Mouse (Mus musculus): ENCODE results near the gene Trim47. TPM values are rescaled to one million over a fixed set of nuclear protein-coding genes. Genes with fewer than 3 reads are reported as not detected.
A peak's percentile ranks its signal among the peaks of the same experiment; 100 is the strongest.

Trim47 gene
- total RNA-seq, 2 experiments from 2014 or later, result 7.9 to 14.5 TPM

DNA sequence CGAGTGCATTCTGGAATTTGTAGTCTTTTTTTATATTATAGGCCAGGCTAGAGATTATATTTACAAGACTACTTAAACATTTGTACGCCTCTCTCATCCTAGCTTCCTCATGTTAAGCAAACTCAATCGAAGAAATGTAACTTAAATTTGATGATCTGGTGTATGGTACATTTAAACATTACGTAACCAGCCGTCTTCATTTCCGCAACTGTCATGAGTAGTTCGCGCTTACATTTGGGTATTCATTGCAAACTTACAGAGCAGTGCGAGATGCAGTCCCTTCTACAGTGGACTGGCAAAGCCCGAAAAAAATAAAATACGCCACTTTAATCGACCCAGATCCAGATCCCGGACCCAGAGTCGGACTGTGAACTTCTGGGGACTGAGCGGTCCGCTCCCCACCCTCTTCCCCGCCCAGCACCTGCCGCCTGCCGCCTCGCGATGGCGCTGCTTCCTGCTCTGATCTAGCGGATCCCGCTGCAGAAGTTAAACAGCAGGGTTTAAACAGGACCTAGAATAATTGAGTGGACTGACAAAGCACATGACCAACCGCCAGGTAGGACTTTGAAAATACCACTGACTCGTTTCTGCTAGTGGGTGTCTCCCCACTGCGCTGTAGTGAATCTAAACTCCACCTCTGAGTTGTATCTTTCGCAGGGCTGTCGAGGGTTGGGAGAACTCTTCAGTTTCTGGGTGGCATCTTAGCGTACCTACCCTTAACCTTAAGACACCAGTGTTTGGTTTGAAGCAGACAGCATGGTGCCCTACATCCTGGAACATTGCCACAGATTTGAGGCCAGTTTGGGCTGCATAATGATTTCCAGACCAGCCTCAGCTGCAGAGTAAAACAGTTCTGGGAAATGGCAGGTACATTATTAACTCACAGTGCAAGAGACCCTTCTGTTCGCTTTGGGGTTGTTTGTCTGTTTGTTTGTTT lies 39.5 kb downstream of the Trim47 start:
- DNase-seq, result peak; percentile 88

DNA sequence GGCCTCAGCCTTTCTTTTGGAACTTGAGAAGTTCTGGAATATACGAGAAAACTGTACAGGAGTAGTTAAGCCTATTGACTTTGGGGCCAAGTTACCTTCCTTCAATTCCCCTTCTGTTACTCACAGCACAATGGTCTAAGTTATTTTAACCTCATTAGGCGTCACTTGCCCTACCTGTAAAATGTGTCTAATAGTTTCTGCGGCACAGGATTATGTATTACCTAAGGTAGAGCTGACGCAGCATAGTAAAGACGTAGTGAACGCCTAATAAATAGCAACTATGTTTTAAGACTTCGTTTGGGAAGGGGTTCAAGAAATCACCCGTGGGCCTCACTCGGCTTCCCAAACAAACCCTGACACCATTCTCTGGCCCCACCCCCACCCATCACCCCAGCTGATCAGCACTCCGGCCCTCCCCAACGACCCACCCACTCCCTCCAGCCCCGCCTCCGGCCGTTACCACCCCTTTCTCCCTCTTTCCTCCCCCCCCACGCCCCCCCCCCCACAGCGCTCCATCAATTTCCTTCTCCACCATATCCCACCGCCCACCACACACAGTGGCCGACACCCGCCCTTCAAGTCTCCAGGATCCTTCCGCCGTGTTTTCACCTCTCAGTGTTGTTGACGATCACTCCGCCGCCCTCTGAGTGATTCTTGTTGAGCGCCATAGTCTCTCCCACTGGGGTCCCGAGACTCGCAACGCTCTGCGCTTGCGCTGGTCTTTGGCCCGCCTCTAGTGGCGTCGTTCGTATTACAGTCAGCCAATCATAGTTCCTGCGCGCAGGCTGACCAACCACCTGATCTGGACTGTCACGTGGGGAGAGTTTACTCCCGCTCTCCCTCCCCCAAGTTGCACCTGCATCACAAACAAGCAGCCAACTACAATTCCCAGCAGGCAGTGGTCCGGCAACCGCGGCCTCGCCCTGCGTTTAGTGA lies 40.5 kb downstream of the Trim47 start, which contains the start of gene Wbp2:
Gene Wbp2 (minus strand): TSS at position 738 of the 936 bp plus-strand sequence.
- DNase-seq, result peak; percentile 98

DNA sequence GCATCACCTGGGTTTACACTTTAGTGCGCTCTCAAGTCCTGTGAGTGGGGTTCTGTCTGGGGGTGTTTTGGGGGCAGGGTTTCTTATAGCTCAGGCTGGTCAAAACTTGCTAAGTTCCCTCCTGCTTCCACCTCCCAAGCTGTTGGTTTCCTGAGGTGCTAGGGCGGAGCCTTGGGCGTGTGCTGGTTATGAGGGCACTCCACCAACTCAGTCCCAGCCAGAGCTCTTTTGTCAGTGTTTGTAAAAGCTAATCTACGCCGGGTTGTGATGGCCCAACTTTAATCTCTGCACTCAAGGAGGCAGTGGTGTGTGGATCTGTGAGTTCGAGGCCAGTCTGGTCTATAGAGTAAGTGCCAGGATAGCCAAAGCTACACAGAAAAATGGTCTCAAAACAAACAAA lies 42.8 kb downstream of the Trim47 start:
- no peak for DNase-seq

DNA sequence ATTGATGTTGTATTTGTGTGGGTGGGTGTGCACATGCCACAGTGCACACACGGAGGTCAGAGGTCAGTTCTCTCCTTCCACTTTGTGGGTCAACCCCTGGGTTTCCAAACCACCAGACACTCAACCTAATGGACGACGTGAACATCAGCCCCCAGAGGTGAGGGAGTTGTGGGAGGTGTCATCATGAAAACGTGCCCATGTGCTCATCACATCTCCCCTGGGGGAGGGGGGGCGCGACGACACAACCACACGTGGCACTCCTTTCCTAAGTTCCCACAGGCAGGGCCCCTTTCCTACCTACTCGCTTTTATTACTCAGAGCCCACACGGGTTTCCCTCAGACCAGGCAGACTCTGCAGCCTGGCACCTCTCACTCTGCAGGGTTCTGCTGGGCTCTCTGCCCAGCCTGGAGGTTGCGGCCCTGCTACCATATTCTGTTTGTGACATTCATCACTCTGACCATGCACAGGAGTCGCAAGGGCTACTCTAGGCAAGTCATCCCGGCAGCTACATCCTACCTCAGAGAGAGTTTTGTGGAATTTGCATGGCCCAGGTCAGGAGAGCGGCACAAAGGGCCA lies 43.8 kb downstream of the Trim47 start:
- DNase-seq, result no peak

DNA sequence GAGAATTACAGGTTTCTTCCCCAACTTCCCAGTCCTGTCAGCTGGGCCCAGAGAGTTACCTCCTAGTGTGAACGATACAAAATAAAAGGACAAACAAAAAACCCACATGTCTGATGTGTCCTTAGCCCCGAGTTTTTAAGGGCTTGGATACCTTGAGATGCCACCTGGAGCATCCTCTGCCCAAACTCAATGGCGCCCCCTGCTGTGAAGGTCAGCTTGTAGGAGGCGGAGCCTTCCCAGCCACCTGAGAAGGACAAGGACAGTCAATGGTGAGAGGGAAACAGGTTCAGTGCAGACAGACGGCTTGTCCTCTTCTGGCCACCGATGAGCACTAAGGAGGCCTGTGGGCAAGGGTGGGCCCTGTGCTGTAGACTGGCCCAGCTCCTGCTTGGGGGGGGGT lies 45.9 kb downstream of the Trim47 start:
- DNase-seq, result no peak

DNA sequence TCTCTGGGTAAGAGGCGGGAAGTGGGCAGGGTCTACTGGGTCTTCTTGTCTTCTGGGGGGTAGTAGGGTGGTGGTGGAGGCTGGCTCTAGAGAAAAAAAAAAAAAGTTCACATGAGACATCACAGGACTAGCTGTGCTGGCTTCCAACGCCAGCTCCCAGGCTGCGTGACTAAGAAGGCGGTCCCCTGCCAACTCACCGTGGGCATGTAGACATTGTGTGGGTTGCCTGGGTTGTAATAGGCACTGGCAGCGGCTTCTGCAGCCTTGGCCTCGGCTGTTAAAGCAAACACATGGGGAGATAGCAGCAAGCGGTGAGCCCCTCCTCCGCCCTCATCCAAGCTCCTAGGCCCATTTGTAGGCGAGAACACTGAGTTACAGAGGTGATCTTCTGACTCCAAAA lies 47.5 kb downstream of the Trim47 start:
- DNase-seq, result no peak

DNA sequence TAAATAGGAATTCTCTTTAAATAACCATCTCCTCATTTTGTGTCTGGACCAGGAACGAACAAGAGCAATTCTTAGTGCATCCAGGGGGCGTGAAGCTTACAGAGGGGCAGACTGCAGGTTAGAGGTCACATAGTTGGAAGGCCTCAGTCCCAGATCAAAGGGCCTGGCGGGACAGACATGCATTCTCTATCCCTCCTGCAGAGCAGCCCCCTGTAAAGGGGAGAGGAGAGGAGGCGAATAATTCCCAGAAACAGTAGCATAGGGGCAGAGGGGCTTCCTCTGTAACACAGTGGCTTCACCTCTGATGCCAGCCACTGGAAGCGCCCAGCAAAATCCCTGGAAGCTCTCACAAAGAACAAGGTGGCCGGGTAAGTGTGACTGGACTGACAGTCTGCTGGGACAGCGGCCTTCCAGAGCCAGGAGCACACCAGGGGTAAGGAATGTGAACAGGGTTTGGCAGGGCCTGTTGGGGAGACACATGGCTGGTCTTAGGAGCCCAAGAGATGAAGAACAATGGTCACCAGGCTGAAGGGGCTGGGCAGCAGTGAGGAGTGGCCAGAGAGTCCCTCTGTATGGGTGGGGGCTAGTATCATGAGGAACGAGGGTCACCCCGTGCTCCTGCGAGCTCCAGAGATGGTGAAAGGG lies 48.2 kb downstream of the Trim47 start:
- DNase-seq, result no peak

DNA sequence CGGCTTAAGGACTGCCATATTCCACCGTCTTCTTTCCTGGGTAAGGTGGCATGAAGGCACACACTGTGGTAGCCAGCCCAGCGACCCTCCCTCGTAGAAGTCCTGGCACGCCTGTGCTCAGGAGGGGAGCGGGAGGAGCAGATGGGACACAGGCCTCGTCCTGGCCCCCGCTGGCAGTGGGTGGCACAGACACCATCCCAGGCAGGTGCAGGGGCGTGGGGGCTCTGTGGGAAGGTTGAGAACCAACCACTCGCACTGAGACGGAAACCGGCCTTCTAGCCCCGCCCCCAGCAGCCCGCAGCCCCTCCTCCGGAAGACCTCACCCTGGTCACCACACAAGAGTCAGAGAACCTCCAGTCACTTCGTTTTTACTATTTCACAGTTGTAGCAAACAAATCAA lies 48.8 kb downstream of the Trim47 start:
- peak; percentile 44 for DNase-seq

DNA sequence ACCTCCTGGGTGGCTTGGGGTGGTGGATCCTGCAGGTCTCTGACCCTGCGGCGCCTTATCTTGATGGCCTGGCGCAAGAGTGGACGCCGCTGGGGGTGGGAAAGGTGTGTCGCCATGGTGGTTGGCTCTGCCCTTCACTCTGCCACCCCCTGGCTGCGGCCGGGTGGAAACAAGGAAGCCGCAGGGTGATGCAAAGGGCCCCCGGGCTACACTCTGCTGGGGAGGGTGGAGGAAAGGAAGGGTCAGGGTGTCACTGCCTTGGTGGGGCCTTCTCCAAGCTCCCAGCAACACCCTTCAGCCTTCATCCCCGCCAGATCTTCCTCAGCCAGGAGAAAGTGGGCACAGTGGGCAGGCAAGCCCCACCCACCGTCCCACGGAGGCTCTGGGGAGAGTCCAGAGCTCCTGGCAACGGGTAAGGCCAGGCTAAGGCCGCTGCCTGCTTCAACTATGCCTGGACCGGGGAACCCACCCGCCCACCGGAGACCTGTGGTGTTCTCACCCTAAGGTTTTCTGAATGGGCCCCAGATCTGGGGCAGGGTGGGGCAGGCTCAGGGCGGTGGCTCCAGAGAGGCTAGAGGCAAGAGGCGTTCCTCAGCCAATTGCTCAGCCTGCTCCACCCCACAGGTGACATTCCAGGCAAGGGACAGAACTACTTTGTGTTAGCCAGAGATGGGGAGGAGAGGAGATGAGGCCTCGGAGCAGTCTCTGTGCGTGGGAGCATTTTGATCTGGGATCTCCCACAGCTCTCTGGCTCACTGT lies 49.4 kb downstream of the Trim47 start, which contains the start of gene Unc13d:
Gene Unc13d (minus strand): TSS at position 516 of the 759 bp plus-strand sequence.
- no peak for DNase-seq

DNA sequence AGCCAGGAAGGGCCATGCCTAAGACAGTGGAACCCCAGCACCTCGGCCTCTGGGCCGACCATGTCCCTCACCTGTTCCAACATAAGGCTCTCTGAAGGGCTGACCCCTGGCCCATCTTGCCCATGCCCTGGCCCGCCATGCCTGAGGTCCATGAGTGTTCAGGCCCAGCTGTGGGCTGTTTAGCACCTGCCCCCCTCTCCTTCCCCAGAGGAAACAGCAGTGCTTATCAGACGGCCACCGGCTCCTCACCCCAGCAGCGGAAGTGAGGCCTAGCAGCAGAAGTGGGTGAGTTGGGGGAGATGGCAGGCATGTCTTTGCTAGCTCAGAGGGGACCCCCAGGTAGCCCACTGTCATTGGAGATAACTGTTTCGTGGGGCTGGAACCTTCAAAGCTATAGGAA lies 50.2 kb downstream of the Trim47 start:
- no peak for DNase-seq

DNA sequence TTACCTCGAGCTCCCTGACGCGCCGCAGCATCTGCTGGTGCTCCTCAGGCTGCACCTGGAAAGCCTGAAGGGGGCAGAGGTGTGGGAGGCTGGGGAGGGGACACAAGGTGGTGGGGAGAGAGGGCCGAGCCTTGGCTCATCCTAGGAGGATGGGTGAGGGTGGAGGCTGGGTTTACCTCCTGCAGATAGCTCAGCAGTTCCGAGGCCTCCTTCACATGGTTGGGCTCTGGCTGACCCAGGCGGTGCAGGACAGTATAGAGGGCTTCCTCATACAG lies 50.8 kb downstream of the Trim47 start:
- DNase-seq, result no peak

DNA sequence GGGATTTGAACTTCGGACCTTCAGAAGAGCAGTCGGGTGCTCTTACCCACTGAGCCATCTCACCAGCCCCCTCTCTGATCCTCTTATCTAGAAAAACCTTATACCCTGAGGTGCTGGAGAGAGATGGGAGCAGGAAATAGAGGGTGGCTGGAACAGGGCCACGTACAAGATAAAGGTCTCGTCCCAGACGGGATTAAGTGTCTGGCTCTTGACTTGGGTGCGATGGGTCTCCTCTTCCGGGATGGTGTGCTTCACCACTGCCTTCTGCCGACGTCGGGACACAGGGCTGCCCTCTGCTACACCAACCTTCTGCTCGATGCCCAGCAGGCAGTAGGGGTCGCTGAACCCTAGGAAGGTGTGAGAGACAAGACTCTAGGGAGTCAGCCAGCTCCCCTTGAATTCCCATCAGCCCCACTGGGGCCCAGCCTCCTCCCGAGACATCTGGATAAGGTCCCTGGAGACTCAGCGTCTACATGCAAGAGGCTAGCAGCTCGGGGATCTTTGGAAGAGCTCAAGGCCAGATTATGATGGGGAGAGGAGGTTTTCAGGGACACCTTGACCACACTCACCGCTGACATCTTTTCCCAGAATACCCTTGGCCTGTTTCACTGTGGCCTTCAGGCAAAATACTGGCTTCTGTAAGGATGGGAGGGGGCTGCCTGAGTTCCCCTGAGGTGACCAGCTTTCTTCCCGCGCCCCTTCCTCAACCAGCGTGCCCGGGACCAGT lies 51.3 kb downstream of the Trim47 start:
- DNase-seq, result no peak

DNA sequence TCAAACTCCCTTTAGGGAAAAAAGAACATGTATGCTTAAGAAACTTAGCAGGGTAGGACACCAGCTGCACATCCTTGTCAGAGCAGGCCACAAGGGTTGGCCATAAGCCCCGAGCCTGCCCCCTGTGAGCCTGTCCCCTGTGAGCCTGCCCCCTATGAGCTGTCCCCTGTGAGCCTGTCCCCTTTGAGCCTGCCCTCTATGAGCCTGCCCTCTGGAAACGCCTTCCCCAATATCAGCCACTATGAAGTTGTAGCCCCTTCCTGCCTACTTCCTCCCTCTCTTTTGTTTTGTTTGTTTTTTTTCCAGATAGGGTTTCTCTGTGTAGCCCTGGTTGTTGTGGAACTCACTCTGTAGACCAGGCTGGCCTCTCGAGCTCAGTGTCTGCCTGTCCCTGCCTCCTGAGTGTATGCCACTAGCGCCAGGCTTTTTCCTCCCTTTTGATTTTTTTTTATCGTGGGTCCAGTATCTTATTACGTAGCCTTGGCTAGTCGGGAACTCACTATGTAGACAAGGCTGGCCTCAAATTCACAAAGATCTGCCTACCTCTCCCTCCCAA lies 52.5 kb downstream of the Trim47 start:
- DNase-seq, result no peak

DNA sequence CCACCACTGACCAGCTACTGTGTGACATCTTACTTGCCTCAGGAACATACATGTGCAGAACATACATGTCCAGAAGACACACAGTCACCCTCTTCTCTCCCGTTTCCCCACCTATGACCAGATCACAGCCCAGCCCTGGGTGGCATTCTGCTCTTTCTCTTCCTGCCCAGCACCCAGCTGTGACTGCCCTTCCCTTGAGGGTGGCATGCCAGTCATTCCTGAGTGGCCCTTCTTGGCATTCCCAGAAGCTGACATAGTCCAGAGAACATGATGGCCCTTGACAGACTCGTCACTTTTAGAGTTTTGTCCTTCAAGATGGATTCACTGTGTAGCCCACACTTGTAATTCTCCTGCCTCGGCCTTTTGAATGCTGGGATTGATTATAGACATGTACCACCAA lies 54.4 kb downstream of the Trim47 start:
- no peak for DNase-seq

DNA sequence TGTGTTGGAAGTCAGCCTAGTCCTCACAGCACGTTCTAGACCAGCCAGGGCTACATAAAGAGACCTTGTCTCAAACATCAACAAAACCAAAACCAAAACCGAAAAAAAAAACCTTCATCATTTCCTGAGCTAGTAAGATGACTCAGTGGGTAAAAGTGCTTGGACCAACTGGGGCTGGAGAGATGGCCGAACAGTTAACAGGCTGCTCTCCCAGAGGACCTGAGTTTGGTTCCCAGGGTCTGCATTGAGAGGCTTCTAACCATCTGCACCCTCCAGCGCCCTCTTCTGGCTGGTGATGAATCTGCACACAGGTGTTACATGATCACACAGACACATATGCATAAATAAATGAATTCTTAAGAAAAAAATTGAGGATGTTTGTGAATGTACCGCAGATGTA lies 55.5 kb downstream of the Trim47 start:
- no peak for DNase-seq

DNA sequence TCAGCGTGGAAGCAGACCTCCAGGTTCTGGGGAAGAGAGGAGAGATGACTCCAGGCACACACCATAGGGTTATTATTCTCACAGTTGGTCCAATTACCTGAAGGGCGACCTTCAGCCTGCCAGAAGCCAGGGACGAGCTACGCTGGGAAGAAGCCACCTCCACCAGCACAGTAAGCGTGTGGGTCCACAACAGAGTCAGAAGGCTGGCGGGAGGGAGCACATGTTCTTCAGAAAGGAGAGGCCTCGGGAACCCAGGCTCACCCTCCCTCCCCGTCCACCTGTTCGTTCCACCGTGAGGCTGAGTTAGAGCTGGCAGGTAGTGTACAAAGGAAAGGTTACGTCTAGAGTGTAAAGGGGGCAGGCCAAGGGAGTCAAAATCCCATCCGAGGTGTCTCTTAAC lies 61.7 kb downstream of the Trim47 start:
- DNase-seq, result no peak

DNA sequence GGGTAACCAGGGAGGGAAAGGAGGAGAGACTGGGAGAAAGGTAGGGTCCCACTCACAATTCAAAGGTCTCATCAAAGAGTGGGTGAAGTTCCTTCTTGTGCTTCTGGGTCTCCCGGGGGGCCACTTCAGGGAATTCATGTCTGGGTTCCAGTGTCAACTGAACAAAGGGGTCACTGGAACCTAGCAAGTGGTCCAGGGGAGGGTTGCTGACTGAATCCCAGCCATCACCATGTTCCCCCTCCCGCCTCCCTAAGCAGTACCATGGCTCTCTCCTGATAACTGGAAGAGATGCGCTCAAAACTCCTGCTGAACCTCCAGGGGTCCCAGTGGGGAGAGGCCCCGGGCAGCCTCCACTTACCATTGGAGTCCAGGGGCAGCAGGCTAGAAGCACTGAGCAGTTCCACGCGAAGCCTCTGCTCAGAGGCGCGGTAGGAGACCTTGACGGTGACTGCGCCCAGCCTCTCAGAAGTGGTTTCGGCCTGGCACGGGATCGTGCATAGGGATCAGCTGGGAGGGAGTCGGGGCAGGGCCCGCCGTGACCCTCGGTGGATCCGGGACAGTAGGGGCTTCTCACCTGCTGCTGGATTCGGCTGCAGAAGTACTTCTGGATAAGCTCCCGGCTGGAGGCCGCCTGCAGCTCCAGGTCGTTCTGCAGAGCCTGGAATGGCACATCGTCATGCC lies 62.7 kb downstream of the Trim47 start:
- DNase-seq, result no peak

DNA sequence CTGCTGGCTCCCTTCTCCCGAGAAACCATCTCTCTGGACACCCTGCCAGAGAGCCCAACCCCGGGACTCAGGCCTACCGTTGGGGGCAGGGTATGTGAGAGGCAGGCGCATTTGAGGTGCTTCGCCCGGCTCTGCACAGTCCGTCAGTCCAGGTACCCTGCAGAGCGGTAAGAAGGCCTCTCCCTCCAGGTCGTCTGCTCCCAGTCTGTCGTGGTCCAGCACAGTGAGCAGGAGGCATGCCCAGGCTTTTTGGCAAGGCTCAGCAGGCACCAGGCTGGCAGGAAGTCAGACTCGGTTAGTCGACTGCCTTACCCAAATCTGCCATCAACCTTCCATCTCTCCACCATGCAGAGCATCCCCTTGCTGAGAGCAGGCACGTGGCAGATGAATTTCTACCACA lies 63.4 kb downstream of the Trim47 start:
- no peak for DNase-seq

DNA sequence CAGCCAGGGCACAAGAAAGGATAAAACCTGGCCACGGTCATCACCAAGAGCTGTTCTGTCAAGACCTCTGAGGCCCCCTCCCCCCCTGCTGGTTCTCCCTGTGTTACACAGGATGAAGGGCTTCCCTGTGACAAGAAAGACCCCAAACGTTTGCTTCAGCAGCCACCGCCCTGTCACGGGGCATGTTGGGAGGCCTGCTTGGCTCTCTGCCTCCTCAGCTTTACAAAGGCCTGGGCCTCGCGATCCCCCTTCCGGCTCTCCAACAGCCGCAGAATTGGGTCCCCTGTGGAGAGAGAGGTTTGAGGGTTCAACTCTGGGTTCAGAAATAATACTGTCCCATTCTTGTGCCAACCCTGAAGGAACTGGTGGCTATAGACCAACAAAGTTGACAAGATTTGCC lies 64.5 kb downstream of the Trim47 start:
- no peak for DNase-seq
